ENCODE assay signal across 26 mouse cellular contexts in the genomic region with DNA sequence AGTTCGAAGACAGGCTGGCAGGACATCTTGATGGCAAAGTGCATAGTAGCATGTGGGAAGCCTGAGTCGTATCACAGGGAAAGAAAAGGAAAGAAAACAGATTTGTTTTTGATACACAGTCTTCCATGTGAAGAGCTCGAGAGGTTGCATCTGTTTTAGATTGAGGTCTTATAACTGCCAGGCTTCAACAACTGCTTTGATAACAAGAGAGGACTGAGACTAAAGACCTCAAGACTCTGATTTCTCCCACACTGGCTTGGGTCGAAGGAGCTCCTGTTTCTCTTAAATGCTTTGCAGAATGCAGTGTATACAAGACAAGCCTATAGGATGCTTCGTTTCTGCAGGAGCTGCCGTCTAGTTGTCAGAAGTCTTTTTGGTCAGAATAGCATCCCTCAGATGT.
"Had no signal": no experiment of that assay in that cellular context is flagged by ENCODE, and none has a peak within 500 bp of the region (broad histone marks: within the 10 kb centered on the region; RNA-seq: fewer than 3 reads in every experiment).

No protein-coding gene starts in this region.

- H3K27me3 ChIP-seq: heart, embryonic 13.5 days; heart, embryonic 15.5 days; hindbrain, embryonic 13.5 days; hindbrain, embryonic 15.5 days; limb, embryonic 12.5 days; liver, embryonic 13.5 days; liver, embryonic 15.5 days had no signal

- H3K4me3 ChIP-seq: gastrocnemius, adult 2 months; heart, embryonic 10.5 days; heart, embryonic 13.5 days; heart, embryonic 15.5 days; hindbrain, embryonic 13.5 days; hindbrain, embryonic 15.5 days; layer of hippocampus, adult 2 months; left cerebral cortex, adult 2 months; limb, embryonic 10.5 days; limb, embryonic 12.5 days; liver, embryonic 13.5 days; liver, embryonic 15.5 days had no signal

- ATAC-seq: hindbrain, postnatal 0 days; intestine, embryonic 16.5 days had no signal

- H3K9ac ChIP-seq: heart, embryonic 13.5 days; heart, embryonic 15.5 days; hindbrain, embryonic 13.5 days; hindbrain, embryonic 15.5 days; limb, embryonic 12.5 days; liver, embryonic 13.5 days; liver, embryonic 15.5 days had no signal

- DNase-seq: gastrocnemius, adult 2 months; gastrocnemius, postnatal 14 days; gastrocnemius, postnatal 36 days; heart, adult 18-20 months; heart, postnatal 14 days; heart, postnatal 36 days; kidney, adult 11 months; kidney, adult 2 months; kidney, postnatal 10 days; kidney, postnatal 25 days; kidney, postnatal 4 days; liver; liver, embryonic 13.5 days had no signal

- H3K36me3 ChIP-seq: heart, embryonic 10.5 days; heart, embryonic 13.5 days; heart, embryonic 15.5 days; hindbrain, embryonic 13.5 days; hindbrain, embryonic 15.5 days; limb, embryonic 10.5 days; limb, embryonic 12.5 days; liver, embryonic 13.5 days; liver, embryonic 15.5 days had no signal

- H3K4me1 ChIP-seq: heart, embryonic 10.5 days; heart, embryonic 13.5 days; heart, embryonic 15.5 days; limb, embryonic 10.5 days; limb, embryonic 12.5 days; liver, embryonic 13.5 days; liver, embryonic 15.5 days had no signal

- H3K4me2 ChIP-seq: heart, embryonic 13.5 days; heart, embryonic 15.5 days; hindbrain, embryonic 13.5 days; hindbrain, embryonic 15.5 days; limb, embryonic 12.5 days; liver, embryonic 11.5 days; liver, embryonic 13.5 days; liver, embryonic 15.5 days had no signal

- H3K27ac ChIP-seq: gastrocnemius, adult 2 months; heart, embryonic 10.5 days; heart, embryonic 13.5 days; heart, embryonic 15.5 days; hindbrain, embryonic 13.5 days; hindbrain, embryonic 15.5 days; hindbrain, postnatal 0 days; layer of hippocampus, adult 2 months; left cerebral cortex, adult 2 months; limb, embryonic 10.5 days; limb, embryonic 12.5 days; liver, embryonic 13.5 days; liver, embryonic 15.5 days had no signal

- H3K9me3 ChIP-seq: heart, embryonic 10.5 days; heart, embryonic 13.5 days; heart, embryonic 15.5 days; hindbrain, embryonic 13.5 days; hindbrain, embryonic 15.5 days; limb, embryonic 10.5 days; limb, embryonic 12.5 days; liver, embryonic 13.5 days; liver, embryonic 15.5 days had no signal
